Mouse (Mus musculus): Measurements from ENCODE around the gene Sptlc2. TPM values are rescaled to one million over a fixed set of nuclear protein-coding genes. Genes with fewer than 3 reads are reported as not detected.
"Not testable (repeated sequence)": the region's sequence is repeated elsewhere in the genome, so short reads cannot be mapped to it uniquely, and the experiment has no call there.

The Sptlc2 gene
- total RNA-seq, 2 experiments from 2014 or later: 28.6 to 30.0 TPM

- DNase-seq: no peak
These were observed 109.9 kb downstream of the Sptlc2 start for GRCm38 (mm10) chr12:87278118-87278730.

GRCm38 (mm10) chr12:87277251-87277650 is 110.9 kb downstream of the Sptlc2 start:
- DNase-seq: not testable (repeated sequence)

- no peak for DNase-seq
These were observed 113.0 kb downstream of the Sptlc2 start for GRCm38 (mm10) chr12:87274853-87275831.

GRCm38 (mm10) chr12:87267682-87268081 is 120.5 kb downstream of the Sptlc2 start:
- no peak for DNase-seq

- no peak for DNase-seq
These were observed 121.1 kb downstream of the Sptlc2 start for GRCm38 (mm10) chr12:87266827-87267603.

GRCm38 (mm10) chr12:87266108-87266826 is 121.9 kb downstream of the Sptlc2 start, which contains the start of the genes Vipas39 and Ahsa1:
Gene Vipas39 (minus strand): TSS chr12:87266256.
Gene Ahsa1 (plus strand): TSS chr12:87266479.
- DNase-seq: peak; percentile 68

- DNase-seq: no peak
These were observed 122.7 kb downstream of the Sptlc2 start for GRCm38 (mm10) chr12:87265444-87265843.

GRCm38 (mm10) chr12:87260562-87260961 is 127.6 kb downstream of the Sptlc2 start:
- DNase-seq: no peak

- DNase-seq: no peak
These were observed 131.5 kb downstream of the Sptlc2 start for GRCm38 (mm10) chr12:87256629-87257028.

Small RNA genes within 50 kb of the gene (microRNA-seq; reads per million reads assigned to microRNA genes)
- gene Gm47293 (0 reads per million in 2 experiments), gene Mir3068 (12.5 to 19.4 reads per million in 2 experiments)

Other genes with a start within 250 kb of the Sptlc2 start
- gene Gstz1, start 241.2 kb downstream of the Sptlc2 start, total RNA-seq (2021): 10 to 100 TPM; 47.1 to 49.6 TPM
- gene Pomt2, start 240.4 kb downstream of the Sptlc2 start, total RNA-seq (2021): 1 to 10 TPM; 6.3 to 8.9 TPM
- under 1 TPM; 0.14 to 0.50 TPM for gene Samd15, start 188.6 kb downstream of the Sptlc2 start, total RNA-seq (2021)
- gene Tmed8, start 187.9 kb downstream of the Sptlc2 start, total RNA-seq (2021): 1 to 10 TPM; 2.4 to 3.5 TPM
- under 1 TPM in 1 of 2 experiments, not detected in 1; 0.27 TPM for gene Noxred1, start 149.6 kb downstream of the Sptlc2 start, total RNA-seq (2021)
- 10 to 100 TPM; 12.1 to 14.5 TPM for gene Vipas39, start 122.1 kb downstream of the Sptlc2 start, total RNA-seq (2021)
- 100 to 1,000 TPM; 104 to 108 TPM for gene Ahsa1, start 121.9 kb downstream of the Sptlc2 start, total RNA-seq (2021)
- not detected for gene Ism2, start 88.7 kb downstream of the Sptlc2 start, total RNA-seq (2021)
- gene Slirp, start 55.5 kb upstream of the Sptlc2 start, total RNA-seq (2021): 100 to 1,000 TPM; 152 to 169 TPM
- 10 to 100 TPM in 1 of 2 experiments, 1 to 10 TPM in 1; 7.6 to 13.6 TPM for gene Alkbh1, start 55.7 kb upstream of the Sptlc2 start, total RNA-seq (2021)
- 10 to 100 TPM; 52.4 to 53.5 TPM for gene Snw1, start 83.9 kb upstream of the Sptlc2 start, total RNA-seq (2021)
- not detected for gene Gm5788, start 106.4 kb upstream of the Sptlc2 start, total RNA-seq (2021)
- gene Gm8300, start 126.0 kb upstream of the Sptlc2 start, total RNA-seq (2021): not detected
- gene Oog1, start 214.3 kb upstream of the Sptlc2 start, total RNA-seq (2021): not detected
- gene Gm4027, start 230.5 kb upstream of the Sptlc2 start, total RNA-seq (2021): not detected

Measured in gastrocnemius, postnatal 10 days (tissue).